Mouse (Mus musculus) cortical plate, adult 2 months (tissue): Measurements from ENCODE around the gene Tex22.

ENCODE experiments used
- CTCF ChIP-seq: fragments of 200-500 bp; IDR thresholded peaks from 2 replicates; pipeline ENCODE4 v1.5.1; 2011; ENCODE audit warnings: mild to moderate bottlenecking, control low read depth, low read length; ENCODE audit not compliant: insufficient read depth; ENCODE audit errors: extremely low read depth
- POLR2A ChIP-seq: fragments of 200-500 bp; IDR thresholded peaks from 2 replicates; pipeline ENCODE4 v1.6.1; 2011; ENCODE audit warnings: mild to moderate bottlenecking, low read length, control low read depth; ENCODE audit not compliant: insufficient read depth; ENCODE audit errors: extremely low read depth

GRCm38 (mm10) chr12:113071321-113071720 is 3.0 kb upstream of the Tex22 start:
- TF ChIP-seq CTCF = no peak
- no peak for TF ChIP-seq POLR2A
